Mouse (Mus musculus): Measurements from ENCODE around the gene Fignl1.

DNA sequence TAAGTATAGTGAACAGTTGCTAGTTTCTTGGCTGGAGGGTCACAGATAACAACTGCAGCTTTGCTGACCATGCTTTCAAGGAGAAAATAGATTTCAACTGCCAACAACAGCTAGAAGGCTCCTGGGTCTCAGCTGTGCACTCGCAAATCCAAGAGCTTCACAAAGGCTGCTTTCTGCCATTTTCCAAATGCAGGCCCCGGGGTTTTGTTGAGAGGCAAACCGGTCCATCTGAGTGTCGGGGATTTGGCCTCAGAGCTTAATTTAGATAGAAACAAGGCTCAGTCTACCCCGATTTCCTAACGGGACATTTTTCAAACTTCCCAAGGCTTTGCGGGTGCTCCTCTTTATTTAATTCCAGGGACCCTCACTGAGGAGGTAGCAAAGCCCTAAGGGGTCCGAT is 27.5 kb upstream of the Fignl1 start:
- TF ChIP-seq TCF12 (IDR thresholded peaks at IDR 0.05; ENCODE audit: insufficient read depth, poor library complexity, severe bottlenecking): peak; percentile 65
- no peak for TF ChIP-seq POLR2A (IDR thresholded peaks at IDR 0.05; ENCODE audit: insufficient read length, low read depth)
- TF ChIP-seq USF1 (IDR thresholded peaks at IDR 0.05; ENCODE audit: low read depth): no peak
- TF ChIP-seq POLR2AphosphoS2 (IDR thresholded peaks at IDR 0.05; ENCODE audit: insufficient read length, low read depth): no peak
- no peak for TF ChIP-seq REST (IDR thresholded peaks at IDR 0.05; ENCODE audit: insufficient read depth, insufficient read length)
- TF ChIP-seq E2F4 (IDR thresholded peaks at IDR 0.05; ENCODE audit: insufficient read depth): no peak

Measured in myocyte (in vitro differentiated cells).